Mouse (Mus musculus) megakaryocyte, embryonic 14.5 days (primary cell): ENCODE measurements around the gene Rsad2.

ENCODE experiments used
- FLI1 ChIP-seq: IDR thresholded peaks from 2 replicates; pipeline ENCODE4 v1.6.1; 2012; ENCODE audit warnings: low read length, inconsistent platforms, mixed read lengths
- GATA1 ChIP-seq: IDR thresholded peaks from 3 replicates; pipeline ENCODE4 v1.6.1; 2012; ENCODE audit warnings: mixed read lengths, low read length, inconsistent platforms, borderline replicate concordance

DNA sequence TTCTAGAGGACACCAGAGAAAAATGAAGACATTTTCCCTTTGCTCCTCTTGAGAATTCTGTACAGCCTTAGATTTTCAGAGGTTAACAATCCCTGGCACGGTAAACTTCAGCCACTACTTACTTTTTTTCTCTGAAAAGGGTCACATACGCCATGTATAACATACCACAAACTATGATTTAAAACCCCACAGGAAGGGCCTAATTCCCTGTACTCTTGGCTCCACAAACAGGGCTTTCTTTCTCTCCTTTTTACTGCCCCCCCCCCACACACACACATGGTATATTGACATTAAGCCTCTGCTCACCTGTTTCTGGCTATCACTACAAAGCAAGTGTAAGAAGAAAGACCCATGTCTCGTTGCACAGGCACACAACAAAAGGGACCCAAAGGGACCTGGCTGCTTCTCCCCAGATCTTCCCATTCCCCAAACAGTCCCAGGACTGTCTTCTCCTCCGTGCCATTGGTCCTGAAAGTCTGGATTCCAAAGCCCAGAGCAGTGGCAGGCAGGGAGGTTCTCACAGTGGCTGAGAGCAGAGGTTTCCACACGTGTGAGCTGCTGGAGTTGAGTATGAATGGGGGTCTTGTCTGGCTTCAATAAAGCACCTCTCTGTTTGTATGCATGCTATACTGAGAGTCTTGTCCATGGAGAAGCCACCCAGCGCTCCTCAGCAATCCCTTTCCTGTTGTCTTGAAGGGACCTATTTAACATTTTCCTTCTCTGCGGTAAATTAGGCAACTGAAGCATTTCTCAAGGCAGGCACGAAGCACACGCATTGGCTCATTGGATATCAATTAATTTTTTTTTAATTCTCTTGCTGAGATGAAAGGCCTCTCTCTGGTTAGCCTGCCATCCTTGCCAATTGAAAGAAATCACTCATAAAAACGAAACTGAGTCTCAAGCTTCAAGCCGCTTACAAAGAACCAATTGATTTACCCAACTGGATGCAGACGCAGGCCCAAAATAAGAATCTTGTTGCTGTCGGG is 61.5 kb downstream of the Rsad2 start:
- TF ChIP-seq FLI1 (no peak), GATA1 (no peak)
